Mouse (Mus musculus) T-helper 1 cell (primary cell): ENCODE results near the gene Rell1.

Experiments used
- in situ Hi-C: fragments of 300-600 bp; cut with MboI, MseI; formaldehyde crosslinking; loops from one replicate; pipeline ENCODE4 v1.15.1; 2025; ENCODE audit warnings: high pct_unique_total_duplicates

The Rell1 gene

DNA sequence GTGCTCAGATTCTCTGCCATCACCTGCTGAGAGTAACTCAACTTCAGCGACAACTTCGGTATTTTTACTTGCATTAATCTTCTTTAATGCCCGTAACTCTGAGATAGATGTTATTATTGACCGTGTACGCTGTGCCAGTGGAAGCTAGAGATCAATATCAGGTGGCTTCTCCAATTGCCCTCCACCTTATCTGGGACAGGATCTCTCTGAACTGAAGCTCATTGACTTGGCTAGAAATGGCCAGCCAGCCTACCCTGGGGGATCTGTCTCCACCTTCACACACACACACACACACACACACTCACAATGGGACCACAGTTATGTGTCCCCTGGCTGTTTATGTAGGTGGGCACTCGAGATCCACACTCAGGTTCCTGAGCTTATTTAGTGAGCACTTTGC lies 16.7 kb downstream of the Rell1 start:
- in situ Hi-C loops, result loop anchor here (5.0 kb wide), 1 partner anchor 45 kb away; no protein-coding TSS in a partner anchor

DNA sequence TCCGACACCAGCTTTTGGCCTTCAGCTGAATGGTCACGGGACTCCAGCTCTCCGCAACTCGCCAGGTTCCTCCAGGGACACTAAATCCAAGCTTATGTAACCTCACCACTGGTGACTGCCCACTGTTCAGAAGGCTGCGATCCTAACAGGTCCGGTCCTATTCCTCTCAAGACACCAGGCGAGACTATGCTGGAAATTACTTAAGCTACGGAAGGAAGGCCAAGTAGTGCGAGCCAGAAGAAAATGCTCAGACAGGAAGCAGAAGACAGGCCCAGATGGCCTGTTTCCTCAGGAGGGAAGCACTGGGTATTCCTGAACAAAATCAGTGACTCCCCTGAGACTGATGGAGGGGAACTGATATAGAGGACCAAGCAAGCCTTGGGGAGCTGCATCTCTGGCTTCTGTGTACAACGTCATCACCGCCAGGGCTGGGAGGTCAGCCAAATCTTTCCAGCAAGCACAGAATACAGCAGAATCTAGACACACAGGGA lies 17.2 kb downstream of the Rell1 start:
- in situ Hi-C loops, result loop anchor here (5.0 kb wide), 1 partner anchor 44 kb away; no protein-coding TSS in a partner anchor

GRCm38 (mm10) chr5:63949195-63949594 lies 19.5 kb downstream of the Rell1 start:
- in situ Hi-C loops, result no loop called here

GRCm38 (mm10) chr5:63947526-63947925 lies 21.2 kb downstream of the Rell1 start:
- in situ Hi-C loops, result no loop called here

GRCm38 (mm10) chr5:63943291-63943690 lies 25.4 kb downstream of the Rell1 start:
- in situ Hi-C loops, result no loop called here

- in situ Hi-C loops, result no loop called here
These were observed 26.8 kb downstream of the Rell1 start for GRCm38 (mm10) chr5:63941891-63942290.

DNA sequence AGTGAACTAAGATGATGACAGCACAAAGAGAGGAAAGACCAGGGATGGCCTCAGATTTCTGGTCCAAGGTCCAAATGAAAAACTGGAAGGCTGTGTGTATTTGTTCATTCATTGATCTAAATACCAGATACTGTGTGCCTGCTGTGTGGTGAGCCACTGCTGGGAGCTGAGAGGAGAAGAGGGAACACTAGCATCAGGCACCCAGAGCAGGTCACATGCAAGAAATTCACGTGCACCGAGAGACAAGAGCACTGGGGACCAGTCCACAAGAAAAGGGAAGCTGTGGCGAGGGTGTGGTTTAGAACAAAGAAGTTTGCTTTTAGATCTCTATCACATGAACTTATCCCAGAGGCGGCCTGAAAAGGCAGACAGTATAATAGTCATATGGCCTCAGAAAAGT lies 30.1 kb downstream of the Rell1 start:
- in situ Hi-C loops, result no loop called here

GRCm38 (mm10) chr5:63936740-63937139 lies 32.0 kb downstream of the Rell1 start:
- in situ Hi-C loops, result no loop called here

DNA sequence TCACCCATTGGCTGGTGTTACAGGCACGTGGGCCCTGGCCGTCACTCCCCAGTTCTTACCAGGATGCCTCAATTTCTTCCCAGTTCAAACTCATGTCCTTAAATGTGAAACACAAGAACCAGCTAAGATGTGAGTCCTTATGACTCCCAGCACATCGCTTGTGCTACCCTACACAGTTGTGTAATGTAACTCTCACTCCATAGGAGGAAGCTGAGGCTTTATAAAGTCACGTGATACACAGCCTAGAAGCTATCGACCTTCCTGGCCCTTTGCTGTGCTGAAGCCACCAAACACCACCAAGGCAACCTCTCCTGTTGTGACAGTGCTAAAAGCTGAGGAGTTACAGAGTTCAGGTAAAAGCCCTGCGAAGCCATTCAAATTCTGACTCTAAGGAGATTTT lies 33.1 kb downstream of the Rell1 start:
- in situ Hi-C loops, result no loop called here

- in situ Hi-C loops, result no loop called here
These were observed 35.9 kb downstream of the Rell1 start for GRCm38 (mm10) chr5:63932829-63933228.

- in situ Hi-C loops, result no loop called here
These were observed 37.8 kb downstream of the Rell1 start for GRCm38 (mm10) chr5:63930824-63931358.

DNA sequence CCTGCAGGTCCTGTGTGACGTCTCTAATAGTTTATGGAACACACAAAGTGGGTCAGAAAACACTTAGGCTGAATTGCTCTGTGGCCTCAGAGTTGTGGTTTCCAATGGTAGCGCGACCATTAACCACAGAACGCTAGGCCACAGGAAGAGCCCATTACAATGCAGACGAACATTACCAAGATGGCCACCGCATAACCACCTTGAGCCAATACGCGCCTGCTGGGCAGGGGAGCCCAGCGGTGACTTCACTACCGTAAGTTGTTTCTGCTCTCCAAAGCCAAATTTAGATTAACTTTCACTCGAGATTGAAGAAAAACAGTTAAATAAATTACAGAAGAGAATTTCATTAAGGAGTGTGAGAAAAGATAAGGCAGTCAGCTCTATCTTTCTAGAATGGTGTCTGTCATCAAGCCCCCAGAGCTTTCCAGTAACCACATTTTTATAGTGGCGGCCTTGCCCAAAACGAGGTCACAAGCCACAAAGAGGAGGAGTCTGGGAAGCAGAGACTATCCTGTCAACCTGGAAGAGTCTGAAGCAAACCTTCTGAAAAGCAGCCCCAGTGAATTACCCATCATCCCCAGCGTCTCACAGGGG lies 43.6 kb downstream of the Rell1 start:
- in situ Hi-C loops, result no loop called here

- in situ Hi-C loops, result no loop called here
These were observed 45.2 kb downstream of the Rell1 start for GRCm38 (mm10) chr5:63923305-63924025.

GRCm38 (mm10) chr5:63918201-63918600 lies 50.5 kb downstream of the Rell1 start:
- in situ Hi-C loops, result loop anchor here (10.0 kb wide), 2 partner anchors 167 to 347 kb away; no protein-coding TSS in a partner anchor

- in situ Hi-C loops, result loop anchor here (10.0 kb wide), 2 partner anchors 168 to 348 kb away; no protein-coding TSS in a partner anchor
These were observed 52.1 kb downstream of the Rell1 start for GRCm38 (mm10) chr5:63916457-63917139.

DNA sequence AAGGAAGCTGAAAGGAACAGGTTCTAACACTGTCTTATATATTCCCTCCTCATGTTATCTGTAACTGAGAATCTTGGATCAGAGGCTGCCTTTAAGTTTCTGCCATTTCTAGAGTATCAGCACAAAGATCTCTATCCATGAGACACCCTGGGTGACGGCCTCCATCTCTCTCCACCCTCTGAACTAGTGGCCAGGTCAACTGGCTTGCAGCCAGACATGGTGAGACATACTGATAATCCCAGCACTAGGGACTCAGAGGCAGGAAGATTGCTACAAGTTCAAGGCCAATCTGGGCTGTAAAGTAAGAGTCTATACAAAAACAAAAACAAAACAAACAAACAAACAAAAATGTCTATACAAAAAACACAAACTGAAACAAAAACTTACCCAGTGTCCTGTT lies 53.8 kb downstream of the Rell1 start:
- in situ Hi-C loops, result loop anchor here (10.0 kb wide), 2 partner anchors 170 to 350 kb away; no protein-coding TSS in a partner anchor

- in situ Hi-C loops, result loop anchor here (10.0 kb wide), 2 partner anchors 174 to 354 kb away; no protein-coding TSS in a partner anchor
These were observed 58.3 kb downstream of the Rell1 start for GRCm38 (mm10) chr5:63910171-63910960.

GRCm38 (mm10) chr5:63907513-63907912 lies 61.2 kb downstream of the Rell1 start:
- in situ Hi-C loops, result loop anchor here (5.0 kb wide), 2 partner anchors 45 to 155 kb away; no protein-coding TSS in a partner anchor

- in situ Hi-C loops, result loop anchor here (5.0 kb wide), 2 partner anchors 46 to 156 kb away; no protein-coding TSS in a partner anchor
These were observed 62.3 kb downstream of the Rell1 start for GRCm38 (mm10) chr5:63906149-63907093.

GRCm38 (mm10) chr5:63903329-63903728 lies 65.4 kb downstream of the Rell1 start:
- in situ Hi-C loops, result no loop called here
